Mouse (Mus musculus) B cell, adult (primary cell): ENCODE measurements around the gene Agk. TPM values are rescaled to one million over a fixed set of nuclear protein-coding genes. Genes with fewer than 3 reads are reported as not detected.

Experiments
- total RNA-seq: library from RNA; stranded (reverse); gene quantifications from 4 replicates; pipeline ENCODE4 v1.2.4, GENCODE M21; 2023; ENCODE audit not compliant: inconsistent age

Gene Agk
- total RNA-seq, result 21.8 to 26.8 TPM (median 24.3 TPM) in 4 replicates

DNA sequence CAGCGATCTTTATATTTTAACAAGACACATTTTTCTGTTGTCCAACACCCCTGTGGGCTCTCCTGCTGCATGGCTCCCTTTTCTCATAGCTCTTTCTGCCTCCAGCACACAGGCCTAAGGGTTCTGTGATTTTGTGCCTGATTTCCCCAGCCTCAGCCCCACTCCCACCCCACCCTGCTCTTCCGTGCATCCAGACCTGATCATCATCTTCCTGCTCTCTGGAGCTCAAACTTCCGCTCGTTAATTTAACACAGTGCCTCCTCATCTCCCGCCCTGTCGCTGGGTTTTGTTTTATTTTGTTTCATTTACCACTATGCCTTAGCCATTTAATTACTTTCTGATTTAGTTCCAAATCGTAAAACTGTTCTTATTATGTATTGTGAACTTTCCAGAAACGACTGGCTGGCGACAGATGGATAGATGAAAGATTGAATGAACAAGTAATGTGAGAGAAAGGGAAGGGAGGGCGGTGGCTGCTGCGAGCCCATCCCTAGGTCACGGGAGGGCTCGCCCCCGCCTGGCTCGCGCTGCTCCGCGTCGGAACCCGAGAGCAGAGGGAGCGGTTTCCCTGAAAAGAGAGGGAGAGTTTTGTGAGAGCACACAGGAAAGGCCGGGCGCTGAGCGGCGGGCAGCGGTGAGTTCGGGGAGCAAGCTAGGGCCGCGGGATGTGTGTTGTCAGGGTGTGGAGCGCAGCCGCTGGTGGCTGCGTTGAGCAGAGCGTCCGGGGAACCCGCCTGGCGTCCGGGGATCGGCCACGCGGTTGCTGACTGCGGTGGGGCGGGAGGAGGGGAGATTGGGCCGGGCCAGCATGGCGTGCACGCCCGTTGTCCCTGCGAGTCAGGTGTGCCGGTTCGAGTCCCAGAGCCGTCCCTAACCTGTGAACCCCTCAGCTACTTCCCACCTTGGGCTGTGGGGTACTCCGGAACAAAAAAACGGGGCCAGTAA, at the start of gene Agk:
TSS of gene Agk (plus strand) at position 276 of the 945 bp plus-strand sequence.

DNA sequence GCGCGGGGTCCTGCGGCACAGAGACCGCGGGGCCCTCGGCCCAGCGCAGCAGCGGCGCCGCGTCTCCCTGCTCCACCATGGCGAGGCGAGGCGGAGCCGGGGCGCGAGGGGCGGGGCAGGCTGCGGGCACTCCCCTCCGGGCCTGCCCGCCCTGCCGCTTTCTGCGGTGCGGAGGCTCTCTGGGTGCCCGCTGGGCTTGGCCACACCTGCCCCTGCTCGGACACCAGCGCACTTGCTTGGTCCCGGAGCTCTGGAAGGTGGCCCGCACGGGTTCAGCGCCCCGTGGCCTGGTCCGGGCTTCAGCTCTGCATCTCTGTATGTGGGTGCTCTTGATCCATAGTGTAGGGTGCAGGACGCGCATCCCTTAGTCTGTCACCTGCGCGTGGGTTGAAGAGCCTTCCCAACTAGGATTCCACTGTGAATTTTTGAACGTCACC, 111.1 kb downstream of the Agk start, which contains the start of gene E330009J07Rik:
TSS of gene E330009J07Rik (minus strand) at position 89 of the 437 bp plus-strand sequence.

GRCm38 (mm10) chr6:40438936-40439335, 114.0 kb downstream of the Agk start, which contains the start of gene Wee2:
Wee2 (plus strand) TSS chr6:40439088.

Other genes starting within 250 kb of the Agk start
- 11.2 to 16.1 TPM (median 13.3 TPM) in 4 replicates for gene E330009J07Rik, start 111.0 kb downstream of the Agk start, total RNA-seq
- gene Wee2, start 113.9 kb downstream of the Agk start, total RNA-seq, result not detected in 4 replicates
- gene Ssbp1, start 146.2 kb downstream of the Agk start, total RNA-seq, result 109 to 120 TPM (median 113 TPM) in 4 replicates
- 0.48 to 0.66 TPM in 2 of 4 replicates, not detected in the others for gene Tas2r137, start 166.1 kb downstream of the Agk start, total RNA-seq
- 0.54 TPM in 1 of 4 replicates, not detected in the others for gene Tas2r108, start 168.4 kb downstream of the Agk start, total RNA-seq
- not detected in 4 replicates for gene Prss37, start 194.3 kb downstream of the Agk start, total RNA-seq
- gene Olfr461, start 229.9 kb downstream of the Agk start, total RNA-seq, result not detected in 4 replicates
- not detected in 4 replicates for gene Olfr460, start 244.3 kb downstream of the Agk start, total RNA-seq